In genomic region chr7:139100531-139101095, GRCm38 (mm10) we compare ENCODE assay signal across 20 mouse cellular contexts. TPM values are rescaled to one million over a fixed set of nuclear protein-coding genes. Genes with fewer than 3 reads are reported as not detected.
DNase-seq lines count a peak whose midpoint lies in the region; ATAC-seq lines count a peak whose summit lies in the region.
"Had no signal": no experiment of that assay in that cellular context is flagged by ENCODE, and none has a peak within 500 bp of the region (broad histone marks: within the 10 kb centered on the region; RNA-seq: fewer than 3 reads in every experiment).

No protein-coding gene starts in this region.

- ATAC-seq in heart, embryonic 12.5 days (ENCODE audit: insufficient number of reproducible peaks, low FRiP score), result no peak
- ATAC-seq in neural tube, embryonic 13.5 days (ENCODE audit: low read depth), result no peak
- no peak for ATAC-seq in neural tube, embryonic 15.5 days (ENCODE audit: low FRiP score)
- ATAC-seq: CD4-positive, CD25-positive, alpha-beta regulatory T cell, adult 4 months; forebrain, embryonic 13.5 days had no signal

- no peaks in the 10 kb centered on the region for H3K4me1 ChIP-seq in heart, embryonic 12.5 days (replicated peaks)
- H3K4me1 ChIP-seq in neural tube, embryonic 13.5 days (replicated peaks), result peaks cover 3% of the 10 kb centered on the region; the same call in 1 of the 2 replicates
- H3K4me1 ChIP-seq in neural tube, embryonic 15.5 days, result no peaks in the 10 kb centered on the region
- H3K4me1 ChIP-seq: embryonic facial prominence, embryonic 13.5 days; forebrain, embryonic 13.5 days; heart, embryonic 13.5 days; hindbrain, embryonic 12.5 days had no signal

- H3K9me3 ChIP-seq in heart, embryonic 12.5 days (replicated peaks), result no peaks in the 10 kb centered on the region
- H3K9me3 ChIP-seq in neural tube, embryonic 13.5 days, result no peaks in the 10 kb centered on the region
- no peaks in the 10 kb centered on the region for H3K9me3 ChIP-seq in neural tube, embryonic 15.5 days (replicated peaks)
- H3K9me3 ChIP-seq: embryonic facial prominence, embryonic 13.5 days; forebrain, embryonic 13.5 days; heart, embryonic 13.5 days; hindbrain, embryonic 12.5 days had no signal

- no peak overlapping the region for H3K9ac ChIP-seq in heart, embryonic 12.5 days
- H3K9ac ChIP-seq in neural tube, embryonic 13.5 days, result no peak overlapping the region
- no peak overlapping the region for H3K9ac ChIP-seq in neural tube, embryonic 15.5 days (replicated peaks)
- H3K9ac ChIP-seq: embryonic facial prominence, embryonic 13.5 days; forebrain, embryonic 13.5 days; heart, embryonic 13.5 days; hindbrain, embryonic 12.5 days had no signal

- H3K27ac ChIP-seq in heart, embryonic 12.5 days (ENCODE audit: poor library complexity, severe bottlenecking), result no peak overlapping the region
- H3K27ac ChIP-seq in neural tube, embryonic 13.5 days (replicated peaks), result 0 out of 2 replicates have a peak overlapping the region, but pooled peaks have one; percentile 23
- no peak overlapping the region for H3K27ac ChIP-seq in neural tube, embryonic 15.5 days (replicated peaks)
- H3K27ac ChIP-seq: embryonic facial prominence, embryonic 13.5 days; forebrain, embryonic 13.5 days; heart, embryonic 13.5 days; hindbrain, embryonic 12.5 days had no signal

- DNase-seq in cerebellum, adult 11 months, result peak; percentile 24
- no peak for DNase-seq in cerebellum, postnatal 4 days (ENCODE audit: low spot score in 2 of 2)
- DNase-seq in heart, adult 11 months, result peak; percentile 82
- DNase-seq in cerebellum, postnatal 25 days, result peak; percentile 54 to 68
- no peak for DNase-seq in gastrocnemius, postnatal 10 days
- DNase-seq: adrenal gland, adult 8-10 months; adrenal gland, postnatal 36 days; B cell, adult 2 months; gastrocnemius, postnatal 14 days; heart, postnatal 36 days; kidney, adult 11 months had no signal

- no peaks in the 10 kb centered on the region for H3K36me3 ChIP-seq in heart, embryonic 12.5 days
- H3K36me3 ChIP-seq in neural tube, embryonic 13.5 days, result peaks cover 69% of the 10 kb centered on the region
- peaks cover 45% of the 10 kb centered on the region for H3K36me3 ChIP-seq in neural tube, embryonic 15.5 days
- H3K36me3 ChIP-seq: embryonic facial prominence, embryonic 13.5 days; G1E; heart, embryonic 13.5 days had no signal

- WGBS in heart, embryonic 12.5 days, result 55% methylated on average over 12 of the region's 12 CpGs
- WGBS in neural tube, embryonic 13.5 days, result 78% methylated on average over 12 of the region's 12 CpGs
- 71% methylated on average over 12 of the region's 12 CpGs for WGBS in neural tube, embryonic 15.5 days

- peaks cover 3% of the 10 kb centered on the region; the same call in 1 of the 2 replicates for H3K27me3 ChIP-seq in heart, embryonic 12.5 days (replicated peaks)
- H3K27me3 ChIP-seq in neural tube, embryonic 13.5 days, result no peaks in the 10 kb centered on the region
- H3K27me3 ChIP-seq in neural tube, embryonic 15.5 days (replicated peaks), result no peaks in the 10 kb centered on the region
- H3K27me3 ChIP-seq: embryonic facial prominence, embryonic 13.5 days; forebrain, embryonic 13.5 days; hindbrain, embryonic 12.5 days had no signal

- H3K4me3 ChIP-seq in heart, embryonic 12.5 days, result no peak overlapping the region
- no peak overlapping the region for H3K4me3 ChIP-seq in neural tube, embryonic 13.5 days
- no peak overlapping the region for H3K4me3 ChIP-seq in neural tube, embryonic 15.5 days (replicated peaks)
- H3K4me3 ChIP-seq: embryonic facial prominence, embryonic 13.5 days; forebrain, embryonic 13.5 days; heart, embryonic 13.5 days; hindbrain, embryonic 12.5 days had no signal

- H3K4me2 ChIP-seq in heart, embryonic 12.5 days, result no peak overlapping the region
- no peak overlapping the region for H3K4me2 ChIP-seq in neural tube, embryonic 13.5 days
- no peak overlapping the region for H3K4me2 ChIP-seq in neural tube, embryonic 15.5 days
- H3K4me2 ChIP-seq: embryonic facial prominence, embryonic 13.5 days; forebrain, embryonic 13.5 days; heart, embryonic 13.5 days; hindbrain, embryonic 12.5 days had no signal

RNA-seq across cellular contexts. Expression of gene Dpysl4, which starts 14.8 kb away (rescaled TPM):
- 3.4 and 4.1 TPM in 2 replicates for polyA plus RNA-seq in heart, embryonic 12.5 days (2016; fragmentation: Nextera tagmentation; extraction: Ambion mirVana)
- 315 and 316 TPM in 2 replicates for polyA plus RNA-seq in neural tube, embryonic 13.5 days (2015; fragmentation: Nextera tagmentation; extraction: Ambion mirVana)
- polyA plus RNA-seq in neural tube, embryonic 15.5 days (2015; fragmentation: Nextera tagmentation; extraction: Ambion mirVana), result 153 and 181 TPM in 2 replicates
- total RNA-seq in gastrocnemius, postnatal 10 days (2021), result 1 to 10 TPM; 1.6 TPM
- polyA plus RNA-seq: CD4-positive, CD25-positive, alpha-beta regulatory T cell, adult 4 months; G1E had no signal

Comparison
In these comparisons a context has a peak if more than half of its experiments do, and no peak if none do; other contexts are left out.
1. DNase-seq: peak in cerebellum, adult 11 months (single experiment), heart, adult 11 months (single experiment) and cerebellum, postnatal 25 days (2 of 2); none in cerebellum, postnatal 4 days (0 of 2) and gastrocnemius, postnatal 10 days (single experiment).
2. RNA of gene Dpysl4, which starts 14.8 kb away (polyA plus RNA-seq): 315 to 316 TPM in neural tube, embryonic 13.5 days and 153 to 181 TPM in neural tube, embryonic 15.5 days; 3.4 to 4.1 TPM in heart, embryonic 12.5 days; every median in the first group is over 10 times any median in the second.